Mouse (Mus musculus): Measurements from ENCODE around the gene Esd.

The Esd gene

DNA sequence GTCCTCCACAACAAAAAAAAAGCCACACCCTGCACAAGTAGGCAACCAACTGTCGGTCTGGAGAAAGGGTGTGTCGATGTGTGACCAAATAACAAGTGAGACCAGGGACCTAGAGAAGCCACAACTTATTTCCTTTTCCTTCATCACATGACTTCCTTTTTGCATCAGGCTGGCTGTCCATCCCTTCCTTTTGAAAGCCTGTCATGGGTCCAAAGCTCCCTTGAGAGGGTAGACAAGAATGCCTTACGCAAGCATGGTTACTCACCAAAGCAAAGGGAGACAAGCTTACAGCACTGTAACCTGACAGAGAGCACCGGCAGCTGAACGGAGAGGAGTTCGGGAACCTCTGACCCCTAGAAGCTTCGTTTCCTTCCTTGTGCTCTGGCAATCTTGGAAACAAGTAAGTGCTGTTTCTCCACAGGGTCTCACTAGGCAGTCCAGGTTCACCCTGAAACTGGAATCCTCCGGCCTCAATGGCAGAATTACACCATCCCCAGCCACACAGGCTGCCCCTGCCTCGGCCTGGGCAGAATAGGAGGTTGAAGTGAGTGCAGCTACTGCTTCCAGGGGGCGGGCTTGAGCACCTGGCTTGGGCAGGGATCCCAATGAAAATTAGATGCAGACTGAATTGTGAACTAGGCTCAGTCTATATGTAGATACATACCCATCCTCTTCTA is 65.4 kb downstream of the Esd start:
- 80% methylated on average over 10 of the region's 10 CpGs for WGBS

DNA sequence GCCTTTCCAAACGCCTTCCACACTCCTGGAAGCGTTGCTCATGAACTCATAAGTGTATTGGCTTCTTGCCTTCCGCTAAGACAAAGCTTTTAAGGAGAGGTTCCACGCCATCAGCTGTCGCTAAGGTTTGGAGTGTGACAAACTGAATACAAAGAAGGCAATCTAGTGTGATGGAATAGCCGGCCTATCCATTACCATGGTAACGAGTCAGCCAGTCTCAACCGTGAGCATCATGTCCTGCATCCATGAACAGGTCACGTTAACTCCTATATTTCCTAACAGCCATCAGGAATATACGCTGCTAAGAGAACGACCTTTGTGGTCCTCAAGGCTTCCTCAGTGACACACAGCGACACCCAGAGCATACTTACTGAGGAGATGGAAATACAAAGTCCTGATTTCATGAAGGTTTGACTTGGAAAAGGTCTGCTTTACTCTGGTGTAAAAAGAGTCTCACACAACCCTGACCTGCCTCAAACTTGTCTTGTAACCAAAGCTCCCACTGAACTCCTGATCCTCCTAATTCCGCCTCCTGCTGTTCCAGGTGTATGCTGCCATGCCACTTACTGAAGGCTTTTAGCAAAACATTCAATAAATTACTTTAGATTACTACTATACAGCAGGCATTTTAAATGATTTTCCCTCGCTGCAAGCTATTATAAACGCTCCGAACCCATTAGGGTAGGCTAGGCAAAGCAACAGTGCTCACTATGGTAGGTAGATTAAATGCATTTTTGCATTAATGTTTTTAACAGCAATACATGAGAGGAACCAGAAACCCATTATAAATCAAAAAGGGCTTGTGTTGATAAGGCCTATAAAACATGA is 66.2 kb downstream of the Esd start:
- WGBS: 64% methylated on average over 16 of the region's 16 CpGs

Data from cerebral cortex, adult 2 months (tissue).